Comparison of ENCODE assay signal across 10 mouse cellular contexts in the genomic region with DNA sequence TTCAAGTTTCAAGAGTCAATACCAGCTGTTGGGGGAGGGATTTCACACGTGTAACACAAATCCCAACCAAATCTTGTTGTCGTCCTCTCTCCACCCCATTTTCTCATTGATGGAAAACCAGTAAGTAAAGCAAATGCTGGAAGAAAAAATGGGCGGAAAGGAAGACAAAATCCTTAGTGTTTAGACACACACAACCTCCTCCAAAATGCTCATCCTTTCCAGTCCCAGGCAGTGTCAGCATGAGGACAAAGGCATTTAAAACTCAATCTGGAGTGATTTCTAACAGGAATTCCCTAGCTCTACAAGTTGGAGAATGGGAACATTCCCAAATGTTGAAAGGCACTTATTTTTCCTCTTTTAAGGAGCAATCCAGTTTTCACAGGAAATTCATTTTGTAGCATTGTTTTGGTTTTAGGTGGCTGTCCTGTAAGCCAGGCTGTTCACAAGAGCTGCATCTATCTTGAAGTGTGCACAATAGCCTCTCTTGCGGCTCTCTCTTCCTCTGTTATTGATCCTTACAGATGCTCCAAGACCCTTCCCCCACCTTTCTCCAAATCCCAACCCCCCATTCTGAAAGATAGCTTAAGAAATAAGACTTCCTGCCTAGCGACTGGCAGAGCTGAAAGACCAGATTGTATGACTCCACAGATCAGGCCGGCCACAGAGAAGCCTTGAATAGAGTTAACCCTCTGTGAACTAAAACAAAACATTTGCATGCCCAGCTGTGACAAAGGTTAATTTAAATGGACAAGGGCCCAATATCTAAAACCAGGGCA.
A peak's percentile ranks its signal among the peaks of the same experiment; 100 is the strongest.
DNase-seq lines count a peak whose midpoint lies in the region; ATAC-seq and TF ChIP-seq lines count a peak whose summit lies in the region.
"Had no signal": no experiment of that assay in that cellular context is flagged by ENCODE, and none has a peak within 500 bp of the region (broad histone marks: within the 10 kb centered on the region; RNA-seq: fewer than 3 reads in every experiment).

No protein-coding gene starts in this region.

- peak; percentile 68 for ATAC-seq in hindbrain, embryonic 12.5 days (ENCODE audit: low FRiP score)
- ATAC-seq in midbrain, postnatal 0 days (ENCODE audit: low FRiP score): no peak

- peak; percentile 14 for DNase-seq in kidney, adult 2 months
- no peak for DNase-seq in kidney, postnatal 14 days
- peak; percentile 9 to 15 for DNase-seq in adrenal gland, postnatal 36 days
- DNase-seq in midbrain, postnatal 0 days (ENCODE audit: low spot score): peak; percentile 51
- DNase-seq in spleen, adult 12 weeks (ENCODE audit: low spot score): no peak
- DNase-seq in gastrocnemius, adult 18-20 months (ENCODE audit: low spot score): no peak
- no peak for DNase-seq in frontal cortex, postnatal 25 days (ENCODE audit: low spot score in 2 of 2)

- peak overlapping the region; percentile 32; the same call in 1 of the 2 replicates for H3K4me2 ChIP-seq in hindbrain, embryonic 12.5 days (replicated peaks)
- H3K4me2 ChIP-seq in midbrain, postnatal 0 days (ENCODE audit: low read depth, low read length, poor library complexity, severe bottlenecking): no peak overlapping the region
- H3K4me2 ChIP-seq: stomach, embryonic 15.5 days had no signal

- H3K9ac ChIP-seq in hindbrain, embryonic 12.5 days: no peak overlapping the region
- no peak overlapping the region for H3K9ac ChIP-seq in midbrain, postnatal 0 days (replicated peaks; ENCODE audit: low read length, poor library complexity, severe bottlenecking)
- H3K9ac ChIP-seq: stomach, embryonic 15.5 days had no signal

- H3K27me3 ChIP-seq in kidney, adult 2 months (replicated peaks; ENCODE audit: control insufficient read depth, insufficient read depth, low read length): no peaks in the 10 kb centered on the region
- H3K27me3 ChIP-seq in hindbrain, embryonic 12.5 days: no peaks in the 10 kb centered on the region
- H3K27me3 ChIP-seq in midbrain, postnatal 0 days (ENCODE audit: insufficient read depth, low read length): no peaks in the 10 kb centered on the region
- H3K27me3 ChIP-seq: megakaryocyte, embryonic 14.5 days; stomach, embryonic 15.5 days had no signal

- no peak for TF ChIP-seq POLR2A in kidney, adult 2 months (IDR thresholded peaks at IDR 0.05; ENCODE audit: low read depth, low read length)

- TF ChIP-seq CTCF in kidney, adult 2 months (conservative IDR thresholded peaks at IDR 0.05; ENCODE audit: insufficient read depth, insufficient read length, low read depth, low read length): no peak
- no peak for TF ChIP-seq CTCF in midbrain, postnatal 0 days (IDR thresholded peaks at IDR 0.05)

- H3K27ac ChIP-seq in kidney, adult 2 months (ENCODE audit: insufficient read depth, low read depth, low read length): no peak overlapping the region
- H3K27ac ChIP-seq in hindbrain, embryonic 12.5 days: peak overlapping the region; percentile 67
- H3K27ac ChIP-seq in midbrain, postnatal 0 days (ENCODE audit: low read depth, low read length): no peak overlapping the region
- H3K27ac ChIP-seq: stomach, embryonic 15.5 days had no signal

- H3K9me3 ChIP-seq in hindbrain, embryonic 12.5 days (replicated peaks): no peaks in the 10 kb centered on the region
- no peaks in the 10 kb centered on the region for H3K9me3 ChIP-seq in midbrain, postnatal 0 days (ENCODE audit: low read length)
- H3K9me3 ChIP-seq: megakaryocyte, embryonic 14.5 days; stomach, embryonic 15.5 days had no signal

- WGBS in kidney, adult 2 months: 46% methylated on average over 6 of the region's 6 CpGs
- WGBS in hindbrain, embryonic 12.5 days: 4% methylated on average over 6 of the region's 6 CpGs
- 8% methylated on average over 6 of the region's 6 CpGs for WGBS in midbrain, postnatal 0 days

- no peaks in the 10 kb centered on the region for H3K36me3 ChIP-seq in kidney, adult 2 months (ENCODE audit: control insufficient read depth, insufficient read depth, low read length)
- H3K36me3 ChIP-seq in hindbrain, embryonic 12.5 days: no peaks in the 10 kb centered on the region
- no peaks in the 10 kb centered on the region for H3K36me3 ChIP-seq in midbrain, postnatal 0 days (ENCODE audit: insufficient read depth, low read length)
- H3K36me3 ChIP-seq: stomach, embryonic 15.5 days had no signal

- peaks cover 6% of the 10 kb centered on the region; the same call in 1 of the 2 replicates for H3K4me1 ChIP-seq in kidney, adult 2 months (ENCODE audit: control insufficient read depth, insufficient read depth, low read length)
- peaks cover 17% of the 10 kb centered on the region for H3K4me1 ChIP-seq in hindbrain, embryonic 12.5 days
- H3K4me1 ChIP-seq in midbrain, postnatal 0 days (ENCODE audit: insufficient read depth, low read length): no peaks in the 10 kb centered on the region
- H3K4me1 ChIP-seq: megakaryocyte, embryonic 14.5 days; stomach, embryonic 15.5 days had no signal

- H3K4me3 ChIP-seq in kidney, adult 2 months (ENCODE audit: insufficient read depth, low read depth, low read length): no peak overlapping the region
- H3K4me3 ChIP-seq in hindbrain, embryonic 12.5 days: no peak overlapping the region
- H3K4me3 ChIP-seq in midbrain, postnatal 0 days (ENCODE audit: low read depth, low read length): no peak overlapping the region
- H3K4me3 ChIP-seq: megakaryocyte, embryonic 14.5 days; stomach, embryonic 15.5 days had no signal

Comparison
In these comparisons a context has a peak if more than half of its experiments do, and no peak if none do; other contexts are left out.
1. DNase-seq: peak in kidney, adult 2 months (single experiment), adrenal gland, postnatal 36 days (2 of 2) and midbrain, postnatal 0 days (single experiment); none in kidney, postnatal 14 days (single experiment), spleen, adult 12 weeks (single experiment), gastrocnemius, adult 18-20 months (single experiment) and frontal cortex, postnatal 25 days (0 of 2).